Mouse (Mus musculus): ENCODE results near the gene Ghrl.

Ghrl gene

GRCm38 (mm10) chr6:113719878-113720277 lies at the start of gene Ghrl:
Gene Ghrl, minus strand, starts transcription at chr6:113719880.
- in situ Hi-C loops (cut with MboI, MseI) = loop anchor here (10.0 kb wide), 1 partner anchor 1995 kb away; no protein-coding TSS in a partner anchor

GRCm38 (mm10) chr6:113768804-113769203 lies 49.1 kb upstream of the Ghrl start:
- in situ Hi-C loops (cut with MboI, MseI) = no loop called here

- in situ Hi-C loops (cut with MboI, MseI) = loop anchor here (5.0 kb wide), 1 partner anchor 311 kb away; no protein-coding TSS in a partner anchor
Measured at GRCm38 (mm10) chr6:113761644-113762043, 42.0 kb upstream of the Ghrl start.

GRCm38 (mm10) chr6:113749119-113749685 lies 29.5 kb upstream of the Ghrl start:
- in situ Hi-C loops (cut with MboI, MseI) = no loop called here

- in situ Hi-C loops (cut with MboI, MseI) = no loop called here
Measured at GRCm38 (mm10) chr6:113748351-113748750, 28.7 kb upstream of the Ghrl start.

- in situ Hi-C loops (cut with MboI, MseI) = no loop called here
Measured at GRCm38 (mm10) chr6:113747284-113747683, 27.6 kb upstream of the Ghrl start.

GRCm38 (mm10) chr6:113745117-113745516 lies 25.4 kb upstream of the Ghrl start:
- in situ Hi-C loops (cut with MboI, MseI) = no loop called here

GRCm38 (mm10) chr6:113743111-113743510 lies 23.4 kb upstream of the Ghrl start:
- in situ Hi-C loops (cut with MboI, MseI) = no loop called here

- in situ Hi-C loops (cut with MboI, MseI) = no loop called here
Measured at GRCm38 (mm10) chr6:113742321-113742720, 22.6 kb upstream of the Ghrl start.

- in situ Hi-C loops (cut with MboI, MseI) = no loop called here
Measured at GRCm38 (mm10) chr6:113741425-113741824, 21.7 kb upstream of the Ghrl start.

GRCm38 (mm10) chr6:113740236-113741217 lies 20.8 kb upstream of the Ghrl start, which contains the start of gene Sec13:
Gene Sec13, minus strand, starts transcription at chr6:113740743.
- in situ Hi-C loops (cut with MboI, MseI) = no loop called here

- in situ Hi-C loops (cut with MboI, MseI) = no loop called here
Measured at GRCm38 (mm10) chr6:113737318-113738046, 17.8 kb upstream of the Ghrl start.

GRCm38 (mm10) chr6:113731296-113731695 lies 11.6 kb upstream of the Ghrl start:
- in situ Hi-C loops (cut with MboI, MseI) = no loop called here

GRCm38 (mm10) chr6:113728181-113728580 lies 8.5 kb upstream of the Ghrl start:
- in situ Hi-C loops (cut with MboI, MseI) = no loop called here

- in situ Hi-C loops (cut with MboI, MseI) = no loop called here
Measured at GRCm38 (mm10) chr6:113721061-113721460, 1.4 kb upstream of the Ghrl start.

- in situ Hi-C loops (cut with MboI, MseI) = loop anchor here (10.0 kb wide), 1 partner anchor 1997 kb away; no protein-coding TSS in a partner anchor
Measured at GRCm38 (mm10) chr6:113717541-113717940, 2.1 kb downstream of the Ghrl start.

GRCm38 (mm10) chr6:113714797-113715196 lies 4.9 kb downstream of the Ghrl start:
- in situ Hi-C loops (cut with MboI, MseI) = loop anchor here (10.0 kb wide), 1 partner anchor 2000 kb away; no protein-coding TSS in a partner anchor

- in situ Hi-C loops (cut with MboI, MseI) = loop anchor here (10.0 kb wide), 1 partner anchor 2001 kb away; no protein-coding TSS in a partner anchor
Measured at GRCm38 (mm10) chr6:113714276-113714675, 5.4 kb downstream of the Ghrl start.

GRCm38 (mm10) chr6:113713389-113713788 lies 6.3 kb downstream of the Ghrl start:
- in situ Hi-C loops (cut with MboI, MseI) = loop anchor here (10.0 kb wide), 1 partner anchor 2001 kb away; no protein-coding TSS in a partner anchor

GRCm38 (mm10) chr6:113712718-113713117 lies 7.0 kb downstream of the Ghrl start:
- in situ Hi-C loops (cut with MboI, MseI) = loop anchor here (10.0 kb wide), 1 partner anchor 2002 kb away; no protein-coding TSS in a partner anchor
